Mouse (Mus musculus) mesoderm, embryonic 11.5 days (tissue): Measurements from ENCODE around the gene Rhbdd3.

Source experiments
- DNase-seq: peaks from one replicate; pipeline ENCODE4 v3.0.0-alpha.2; 2012; ENCODE audit warnings: low read depth, low spot score

Gene Rhbdd3

GRCm38 (mm10) chr11:5129035-5129480 is 30.3 kb downstream of the Rhbdd3 start:
- peak; percentile 80 for DNase-seq

- DNase-seq: no peak
Measured at GRCm38 (mm10) chr11:5130111-5130665, 31.5 kb downstream of the Rhbdd3 start.

- no peak for DNase-seq
Measured at GRCm38 (mm10) chr11:5132751-5133150, 34.0 kb downstream of the Rhbdd3 start.

GRCm38 (mm10) chr11:5135914-5136313 is 37.2 kb downstream of the Rhbdd3 start:
- no peak for DNase-seq

GRCm38 (mm10) chr11:5138642-5139041 is 39.9 kb downstream of the Rhbdd3 start:
- DNase-seq: no peak

GRCm38 (mm10) chr11:5139372-5139771 is 40.6 kb downstream of the Rhbdd3 start:
- DNase-seq: no peak

- DNase-seq: no peak
Measured at GRCm38 (mm10) chr11:5140619-5141018, 41.9 kb downstream of the Rhbdd3 start.

GRCm38 (mm10) chr11:5141252-5141651 is 42.5 kb downstream of the Rhbdd3 start:
- no peak for DNase-seq

- no peak for DNase-seq
Measured at GRCm38 (mm10) chr11:5141965-5142364, 43.2 kb downstream of the Rhbdd3 start.

GRCm38 (mm10) chr11:5145600-5145999 is 46.9 kb downstream of the Rhbdd3 start:
- DNase-seq: no peak

GRCm38 (mm10) chr11:5149249-5149648 is 50.5 kb downstream of the Rhbdd3 start:
- no peak for DNase-seq

- DNase-seq: no peak
Measured at GRCm38 (mm10) chr11:5149955-5150354, 51.2 kb downstream of the Rhbdd3 start.

GRCm38 (mm10) chr11:5150416-5151246 is 51.9 kb downstream of the Rhbdd3 start:
- DNase-seq: no peak

GRCm38 (mm10) chr11:5151247-5151630 is 52.5 kb downstream of the Rhbdd3 start:
- no peak for DNase-seq

- peak; percentile 39 for DNase-seq
Measured at GRCm38 (mm10) chr11:5151680-5152337, 53.1 kb downstream of the Rhbdd3 start, which contains the start of gene Emid1. TSS of gene Emid1 (minus strand) at chr11:5152257.

- peak; percentile 30 for DNase-seq
Measured at GRCm38 (mm10) chr11:5154961-5155805, 56.5 kb downstream of the Rhbdd3 start.
